Mouse (Mus musculus) spleen, adult 2 months (tissue): ENCODE data around the gene Olfr449.

ENCODE experiments used
- CTCF ChIP-seq: fragments of 200-500 bp; IDR thresholded peaks from 2 replicates; pipeline ENCODE4 v1.5.1; 2011; ENCODE audit warnings: mild to moderate bottlenecking, inconsistent platforms; ENCODE audit not compliant: insufficient read depth, insufficient read length, insufficient replicate concordance; ENCODE audit errors: extremely low read depth
- POLR2A ChIP-seq: fragments of 200-500 bp; IDR thresholded peaks from 2 replicates; pipeline ENCODE4 v1.6.1; 2011; ENCODE audit warnings: low read depth, low read length, inconsistent platforms

DNA sequence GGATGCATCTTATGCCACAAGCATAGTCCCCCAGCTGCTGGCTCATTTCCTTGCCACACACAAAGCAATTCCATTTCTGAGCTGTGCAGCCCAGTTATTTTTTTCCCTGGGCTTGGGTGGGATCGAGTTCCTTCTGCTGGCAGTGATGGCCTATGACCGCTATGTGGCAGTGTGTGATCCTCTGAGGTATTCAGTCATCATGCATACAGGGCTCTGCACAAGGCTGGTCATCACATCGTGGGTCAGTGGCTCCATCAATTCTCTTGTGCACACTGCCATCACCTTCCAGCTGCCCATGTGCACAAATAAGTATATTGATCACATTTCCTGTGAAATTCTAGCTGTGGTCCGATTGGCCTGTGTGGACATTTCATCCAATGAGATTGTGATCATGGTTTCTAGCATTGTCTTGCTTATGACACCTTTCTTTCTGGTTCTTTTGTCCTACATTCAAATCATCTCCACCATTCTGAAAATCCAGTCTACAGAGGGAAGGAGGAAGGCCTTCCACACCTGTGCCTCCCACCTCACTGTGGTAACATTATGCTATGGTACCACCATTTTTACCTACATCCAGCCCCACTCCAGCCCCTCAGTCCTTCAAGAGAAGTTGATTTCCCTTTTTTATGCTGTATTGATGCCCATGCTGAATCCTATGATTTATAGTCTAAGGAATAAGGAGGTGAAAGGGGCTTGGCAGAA is 43.8 kb upstream of the Olfr449 start:
- no peak for TF ChIP-seq POLR2A
- no peak for TF ChIP-seq CTCF
